Mouse (Mus musculus): Measurements from ENCODE around the gene Zfp148. TPM values are rescaled to one million over a fixed set of nuclear protein-coding genes. Genes with fewer than 3 reads are reported as not detected.

The Zfp148 gene
- polyA plus RNA-seq, 1 experiment from 2014 or later, result 60.9 TPM

DNA sequence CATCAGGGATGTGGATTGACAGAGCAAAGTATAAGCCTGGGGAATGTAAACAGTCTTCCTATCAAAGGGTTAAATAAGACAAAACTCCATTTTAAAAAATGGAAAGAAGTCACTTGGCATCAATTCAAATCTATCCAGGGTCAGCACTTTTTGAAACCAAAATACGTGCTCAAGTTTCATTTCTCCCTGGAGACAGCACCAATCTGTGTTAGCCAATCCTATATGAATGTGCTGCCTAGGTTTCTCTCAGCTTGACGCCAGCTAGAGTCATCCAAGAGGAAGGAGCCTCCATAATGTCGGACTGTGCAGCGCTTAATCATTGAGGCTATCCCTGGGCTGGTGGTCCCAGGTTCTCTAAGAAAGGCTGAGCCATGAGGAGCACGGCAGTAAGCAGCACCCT lies 33.5 kb upstream of the Zfp148 start:
- H3K4me1 ChIP-seq, result 0 out of 2 replicates have a peak, but pooled peaks cover 3% of the 10 kb centered on the region
- no peaks in the 10 kb centered on the region for H3K9me3 ChIP-seq
- no peaks in the 10 kb centered on the region for H3K36me3 ChIP-seq
- ATAC-seq (ENCODE audit: insufficient number of reproducible peaks, low FRiP score, low TSS enrichment, low read depth), result no peak
- H3K27me3 ChIP-seq, result no peaks in the 10 kb centered on the region
- H3K27ac ChIP-seq, result no peak overlapping the region
- H3K4me3 ChIP-seq, result no peak overlapping the region
- 47% methylated on average over 5 of the region's 5 CpGs for WGBS
- H3K4me2 ChIP-seq, result no peak overlapping the region
- H3K9ac ChIP-seq, result no peak overlapping the region

GRCm38 (mm10) chr16:33357805-33358204 lies 22.8 kb upstream of the Zfp148 start:
- no peak for ATAC-seq (ENCODE audit: insufficient number of reproducible peaks, low FRiP score, low TSS enrichment, low read depth)

GRCm38 (mm10) chr16:33365772-33366171 lies 14.9 kb upstream of the Zfp148 start:
- ATAC-seq (ENCODE audit: insufficient number of reproducible peaks, low FRiP score, low TSS enrichment, low read depth), result no peak

More at GRCm38 (mm10) chr16:33357805-33358204, 22.8 kb upstream of the Zfp148 start:
- Histone ChIP-seq H3K4me2 (no peak overlapping the region), H3K4me3 (no peak overlapping the region), H3K9me3 (no peaks in the 10 kb centered on the region), H3K4me1 (no peaks in the 10 kb centered on the region), H3K27ac (no peak overlapping the region), H3K9ac (no peak overlapping the region), H3K27me3 (no peaks in the 10 kb centered on the region), H3K36me3 (no peaks in the 10 kb centered on the region)
- whole genome bisulfite sequencing, result 58% methylated on average over 6 of the region's 6 CpGs

DNA sequence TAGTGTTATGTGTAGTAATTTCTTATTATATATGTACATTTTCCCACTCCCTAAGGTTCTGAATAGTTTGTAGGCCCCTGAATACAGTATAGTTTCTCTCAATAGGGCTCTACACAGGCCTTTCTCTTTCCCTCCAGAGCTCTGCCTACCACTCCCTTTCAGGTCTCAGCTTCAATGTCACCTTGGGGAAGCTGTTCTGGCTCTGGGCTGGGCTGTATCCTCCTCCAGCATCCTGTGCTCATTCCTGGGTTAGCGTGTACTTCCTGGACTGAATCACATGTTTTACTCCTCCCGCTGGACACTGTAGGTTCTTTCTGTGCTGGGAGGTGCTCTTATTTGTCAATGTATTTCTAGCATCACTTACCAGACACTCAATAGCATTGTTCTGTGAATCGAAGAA lies 12.0 kb upstream of the Zfp148 start:
- H3K27ac ChIP-seq, result no peak overlapping the region
- H3K4me2 ChIP-seq, result no peak overlapping the region
- no peaks in the 10 kb centered on the region for H3K9me3 ChIP-seq
- 64% methylated on average over 3 of the region's 3 CpGs for WGBS
- no peaks in the 10 kb centered on the region for H3K36me3 ChIP-seq
- no peak overlapping the region for H3K4me3 ChIP-seq
- H3K9ac ChIP-seq, result no peak overlapping the region
- ATAC-seq (ENCODE audit: insufficient number of reproducible peaks, low FRiP score, low TSS enrichment, low read depth), result no peak
- H3K27me3 ChIP-seq, result no peaks in the 10 kb centered on the region
- H3K4me1 ChIP-seq, result no peaks in the 10 kb centered on the region

More at GRCm38 (mm10) chr16:33365772-33366171, 14.9 kb upstream of the Zfp148 start:
- H3K4me3 ChIP-seq, result no peak overlapping the region
- 78% methylated on average over 6 of the region's 6 CpGs for WGBS
- H3K9ac ChIP-seq, result no peak overlapping the region
- H3K27ac ChIP-seq, result no peak overlapping the region
- no peaks in the 10 kb centered on the region for H3K36me3 ChIP-seq
- no peaks in the 10 kb centered on the region for H3K9me3 ChIP-seq
- no peaks in the 10 kb centered on the region for H3K27me3 ChIP-seq
- no peak overlapping the region for H3K4me2 ChIP-seq
- H3K4me1 ChIP-seq, result no peaks in the 10 kb centered on the region

DNA sequence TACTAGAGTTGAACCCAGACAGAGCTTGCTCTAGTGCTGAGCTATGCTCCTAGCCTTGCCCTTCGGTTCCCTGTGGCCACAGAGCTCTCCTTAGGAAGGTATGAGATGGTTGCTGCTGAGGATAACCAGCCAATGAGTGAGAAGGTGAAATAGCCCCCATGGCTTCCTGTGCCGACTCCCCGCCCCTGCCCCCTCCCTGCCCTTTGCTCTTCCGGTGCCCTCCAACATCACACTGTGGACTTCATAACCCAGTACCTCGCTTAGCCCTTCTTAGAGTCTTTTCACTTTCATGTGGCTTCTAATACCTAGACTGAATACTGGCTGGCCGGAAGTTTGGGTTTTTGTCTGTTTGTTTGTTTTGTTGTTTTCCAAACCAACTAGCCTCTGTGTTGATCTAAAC lies 9.8 kb upstream of the Zfp148 start:
- Histone ChIP-seq H3K9me3 (no peaks in the 10 kb centered on the region), H3K4me2 (no peak overlapping the region), H3K27ac (no peak overlapping the region), H3K4me1 (no peaks in the 10 kb centered on the region), H3K36me3 (no peaks in the 10 kb centered on the region), H3K9ac (no peak overlapping the region), H3K4me3 (no peak overlapping the region), H3K27me3 (no peaks in the 10 kb centered on the region)
- 51% methylated on average over 6 of the region's 6 CpGs for WGBS
- no peak for ATAC-seq (ENCODE audit: insufficient number of reproducible peaks, low FRiP score, low TSS enrichment, low read depth)

DNA sequence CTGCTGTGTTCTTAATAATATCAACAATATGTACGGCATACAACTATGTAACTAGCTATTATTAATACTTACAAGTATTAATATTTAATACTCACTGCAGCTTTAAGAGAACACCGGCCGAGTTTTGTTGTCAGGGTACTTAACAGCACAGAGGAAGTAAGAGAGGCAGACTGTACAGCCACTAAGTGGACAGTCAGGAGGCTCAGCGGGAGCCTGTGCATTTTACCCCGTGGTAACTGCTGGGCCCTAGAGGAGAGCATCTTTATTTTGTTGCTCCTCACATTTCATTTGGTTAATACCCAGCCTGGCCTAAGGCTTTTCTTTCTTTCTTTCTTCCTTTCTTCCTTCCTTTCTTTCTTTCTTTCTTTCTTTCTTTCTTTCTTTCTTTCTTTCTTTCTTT lies 8.0 kb upstream of the Zfp148 start:
- WGBS, result 62% methylated on average over 5 of the region's 5 CpGs
- H3K9ac ChIP-seq, result no peak overlapping the region
- no peak for ATAC-seq (ENCODE audit: insufficient number of reproducible peaks, low FRiP score, low TSS enrichment, low read depth)

GRCm38 (mm10) chr16:33373326-33373725 lies 7.3 kb upstream of the Zfp148 start:
- Histone ChIP-seq H3K4me2 (no peak overlapping the region), H3K4me3 (no peak overlapping the region), H3K4me1 (no peaks in the 10 kb centered on the region), H3K27me3 (no peaks in the 10 kb centered on the region), H3K9me3 (no peaks in the 10 kb centered on the region), H3K27ac (no peak overlapping the region), H3K36me3 (no peaks in the 10 kb centered on the region), H3K9ac (no peak overlapping the region)
- no peak for ATAC-seq (ENCODE audit: insufficient number of reproducible peaks, low FRiP score, low TSS enrichment, low read depth)
- 88% methylated on average over 2 of the region's 2 CpGs for WGBS

More for the DNA sequence above, 8.0 kb upstream of the Zfp148 start:
- H3K4me3 ChIP-seq, result no peak overlapping the region
- no peaks in the 10 kb centered on the region for H3K27me3 ChIP-seq
- H3K36me3 ChIP-seq, result no peaks in the 10 kb centered on the region
- no peaks in the 10 kb centered on the region for H3K9me3 ChIP-seq
- no peak overlapping the region for H3K4me2 ChIP-seq
- no peaks in the 10 kb centered on the region for H3K4me1 ChIP-seq
- no peak overlapping the region for H3K27ac ChIP-seq

- no peaks in the 10 kb centered on the region for H3K9me3 ChIP-seq
- WGBS, result 83% methylated on average over 5 of the region's 5 CpGs
- H3K9ac ChIP-seq, result no peak overlapping the region
- no peak overlapping the region for H3K4me2 ChIP-seq
- ATAC-seq (ENCODE audit: insufficient number of reproducible peaks, low FRiP score, low TSS enrichment, low read depth), result no peak
- no peak overlapping the region for H3K27ac ChIP-seq
- no peaks in the 10 kb centered on the region for H3K27me3 ChIP-seq
- H3K4me1 ChIP-seq, result peaks cover 6% of the 10 kb centered on the region; the same call in 1 of the 2 replicates
- no peak overlapping the region for H3K4me3 ChIP-seq
- H3K36me3 ChIP-seq, result no peaks in the 10 kb centered on the region
Observed at GRCm38 (mm10) chr16:33376266-33376665, 4.4 kb upstream of the Zfp148 start.

DNA sequence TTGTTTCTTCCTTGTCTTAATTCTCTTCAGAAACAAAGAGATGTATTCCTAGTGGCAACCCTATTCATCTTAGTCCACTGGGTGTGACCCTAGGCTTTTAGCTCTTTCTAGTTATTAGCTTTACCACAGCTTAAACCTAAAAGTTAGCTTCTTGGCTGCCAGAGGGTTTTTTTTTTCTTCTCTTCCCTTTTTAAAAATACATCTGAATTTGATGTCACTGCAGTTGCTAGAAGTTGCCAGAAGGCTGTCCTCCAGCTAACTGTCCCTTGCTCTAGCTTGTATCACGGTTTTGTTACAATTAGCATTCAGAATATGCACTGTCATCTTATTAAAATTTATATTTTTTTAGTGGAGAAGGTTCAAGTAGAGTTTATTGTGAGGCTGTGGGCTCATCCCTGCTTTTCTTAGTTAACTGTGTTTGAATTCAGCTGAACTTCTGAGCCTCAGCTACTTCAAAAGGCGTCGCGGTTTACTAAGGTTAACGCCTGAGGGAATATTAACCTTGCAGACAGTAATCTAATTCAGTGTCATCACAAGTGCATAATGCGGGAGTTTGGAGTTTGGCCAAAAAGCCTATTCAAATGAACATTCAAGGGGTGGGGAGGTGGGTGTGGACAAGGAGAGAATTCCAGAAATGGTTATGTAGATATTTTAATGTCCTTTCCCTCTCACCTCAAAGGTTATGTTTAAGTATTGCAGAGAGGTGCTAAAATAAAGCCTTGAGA lies 1.3 kb upstream of the Zfp148 start:
- no peaks in the 10 kb centered on the region for H3K36me3 ChIP-seq
- peak overlapping the region; percentile 86; the same call in 1 of the 2 replicates for H3K4me3 ChIP-seq
- no peak overlapping the region for H3K9ac ChIP-seq
- H3K27ac ChIP-seq, result no peak overlapping the region
- no peaks in the 10 kb centered on the region for H3K9me3 ChIP-seq
- peaks cover 15% of the 10 kb centered on the region for H3K4me1 ChIP-seq
- ATAC-seq (ENCODE audit: insufficient number of reproducible peaks, low FRiP score, low TSS enrichment, low read depth), result no peak
- H3K27me3 ChIP-seq, result no peaks in the 10 kb centered on the region
- 55% methylated on average over 6 of the region's 6 CpGs for WGBS
- peak overlapping the region; percentile 55 for H3K4me2 ChIP-seq

DNA sequence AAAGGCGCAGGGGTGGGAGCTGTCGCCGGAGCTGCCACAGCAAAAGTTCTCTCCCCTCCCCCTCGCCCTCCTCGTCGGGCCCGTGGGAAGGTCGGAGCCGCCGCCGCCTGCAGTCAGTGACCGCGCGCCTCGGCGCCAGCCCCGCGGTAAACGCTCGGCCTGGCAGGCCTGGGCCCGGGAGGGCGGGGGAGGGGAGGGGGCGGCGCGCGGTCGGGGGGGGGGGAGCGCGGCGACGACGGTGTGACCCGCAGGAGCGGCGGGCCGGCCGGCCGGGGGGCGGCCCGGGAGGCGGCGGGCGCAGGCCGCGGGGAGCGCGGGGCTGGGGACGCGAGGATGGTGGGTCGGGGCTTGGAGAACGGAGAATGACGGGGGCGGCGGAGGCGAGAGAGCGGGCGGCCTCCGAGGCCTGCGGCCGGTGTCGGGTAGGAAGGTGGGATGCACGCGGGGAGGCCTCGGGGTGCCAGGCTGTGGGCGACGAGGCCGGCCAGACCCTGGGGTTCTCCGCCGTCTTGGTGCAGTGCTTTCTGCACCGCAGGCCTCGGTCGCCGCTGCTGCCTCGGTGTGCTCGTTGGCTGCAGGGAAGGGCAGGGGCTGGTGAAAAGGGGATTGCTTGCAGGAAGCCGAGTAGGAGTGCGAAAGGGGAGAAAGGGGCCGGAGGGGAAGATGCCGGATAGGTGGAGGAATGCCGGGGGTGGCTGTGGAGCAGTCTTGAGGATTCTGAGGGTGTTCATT lies 412 bp downstream of the Zfp148 start:
- Histone ChIP-seq H3K4me3 (peak overlapping the region; percentile 86), H3K4me2 (peak overlapping the region; percentile 55), H3K27me3 (no peaks in the 10 kb centered on the region), H3K9me3 (no peaks in the 10 kb centered on the region), H3K9ac (peak overlapping the region; percentile 89), H3K36me3 (no peaks in the 10 kb centered on the region), H3K4me1 (peaks cover 15% of the 10 kb centered on the region), H3K27ac (peak overlapping the region; percentile 93)
- 1% methylated on average over 32 of the region's 80 CpGs for WGBS
- ATAC-seq (ENCODE audit: insufficient number of reproducible peaks, low FRiP score, low TSS enrichment, low read depth), result peak; percentile 84

DNA sequence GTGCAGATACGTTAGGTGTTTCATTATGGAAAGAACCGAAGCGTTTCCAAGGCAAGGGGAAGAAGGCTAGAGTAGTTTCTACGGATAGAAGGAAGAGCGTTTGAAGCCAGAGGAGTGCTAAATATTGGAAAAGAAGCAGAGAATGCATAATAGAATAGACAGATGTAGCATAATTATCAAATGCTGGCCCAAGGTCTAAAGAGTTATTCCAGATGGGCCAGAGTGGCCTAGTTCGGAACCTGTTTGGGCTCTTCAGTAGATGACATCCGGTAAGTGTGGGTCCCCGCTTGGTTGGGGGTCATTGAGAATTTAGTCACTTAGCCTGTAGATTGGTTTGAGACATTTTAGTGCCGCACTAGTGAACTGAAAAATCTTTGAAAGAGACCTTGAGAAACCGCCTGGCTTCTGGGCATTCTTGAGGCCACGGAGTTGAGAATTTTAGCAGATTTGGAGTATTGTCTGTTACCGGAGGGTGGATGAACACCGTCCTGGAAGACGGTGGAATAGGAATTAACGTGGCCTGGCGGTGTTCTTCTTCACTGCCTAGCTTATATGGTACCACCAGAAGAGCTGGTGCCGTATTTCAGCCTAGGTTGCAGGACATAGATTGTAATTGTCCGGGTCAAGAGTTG lies 1.1 kb downstream of the Zfp148 start:
- Histone ChIP-seq H3K27me3 (no peaks in the 10 kb centered on the region), H3K36me3 (no peaks in the 10 kb centered on the region), H3K9ac (peak overlapping the region; percentile 89), H3K4me2 (peak overlapping the region; percentile 55), H3K9me3 (no peaks in the 10 kb centered on the region), H3K27ac (peak overlapping the region; percentile 93), H3K4me1 (peaks cover 15% of the 10 kb centered on the region), H3K4me3 (peak overlapping the region; percentile 86)
- no peak for ATAC-seq (ENCODE audit: insufficient number of reproducible peaks, low FRiP score, low TSS enrichment, low read depth)
- WGBS, result 2% methylated on average over 18 of the region's 18 CpGs

DNA sequence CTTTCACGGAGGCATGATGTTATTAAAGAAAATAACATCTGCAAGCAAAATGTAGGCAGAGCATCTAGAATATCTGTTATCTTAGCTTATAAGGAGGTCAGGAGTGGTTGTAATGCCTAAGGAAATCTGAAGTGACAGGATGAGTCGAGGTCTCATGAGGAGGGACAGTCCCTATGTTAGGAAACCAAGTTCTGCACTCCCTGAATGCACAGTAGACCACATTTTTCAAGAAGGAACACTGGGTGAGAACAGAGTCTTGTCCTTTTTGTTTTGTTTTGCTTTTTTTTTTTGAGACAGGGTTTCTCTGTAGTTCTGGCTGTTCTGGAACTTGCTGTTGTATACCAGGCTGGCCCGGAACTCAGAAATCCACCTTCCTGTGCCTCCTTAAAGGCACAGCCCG lies 1.7 kb downstream of the Zfp148 start:
- peak overlapping the region; percentile 86 for H3K4me3 ChIP-seq
- peaks cover 15% of the 10 kb centered on the region for H3K4me1 ChIP-seq
- H3K9ac ChIP-seq, result peak overlapping the region; percentile 89
- no peak overlapping the region for H3K27ac ChIP-seq
- H3K4me2 ChIP-seq, result peak overlapping the region; percentile 55
- no peaks in the 10 kb centered on the region for H3K36me3 ChIP-seq
- no peaks in the 10 kb centered on the region for H3K27me3 ChIP-seq
- no peaks in the 10 kb centered on the region for H3K9me3 ChIP-seq
- ATAC-seq (ENCODE audit: insufficient number of reproducible peaks, low FRiP score, low TSS enrichment, low read depth), result no peak
- 29% methylated on average over 4 of the region's 4 CpGs for WGBS

All from limb, embryonic 15.5 days (tissue).